Mouse (Mus musculus): ENCODE results near the gene Dcp1a. TPM values are rescaled to one million over a fixed set of nuclear protein-coding genes. Genes with fewer than 3 reads are reported as not detected.

Dcp1a gene
- polyA plus RNA-seq, 1 experiment from 2014 or later = 29.1 TPM

- Histone ChIP-seq H3K36me3 (ENCODE audit: control insufficient read depth, insufficient read depth, low read length) (peaks cover 5% of the 10 kb centered on the region), H3K4me2 (peak overlapping the region; percentile 96), H3K27me3 (replicated peaks; ENCODE audit: control insufficient read depth, insufficient read depth, low read length) (no peaks in the 10 kb centered on the region), H3K27ac (ENCODE audit: low read depth, low read length) (peak overlapping the region; percentile 94), H3K4me1 (replicated peaks; ENCODE audit: control insufficient read depth, insufficient read depth, low read length) (peaks cover 28% of the 10 kb centered on the region), H3K9ac (ENCODE audit: low read depth, low read length) (peak overlapping the region; percentile 94), H3K9me3 (ENCODE audit: control insufficient read depth, low read length) (no peaks in the 10 kb centered on the region), H3K4me3 (ENCODE audit: low read depth, low read length) (peak overlapping the region; percentile 81)
- 0 out of 2 replicates have a peak, but pooled peaks have one; percentile 8 for ATAC-seq (replicated peaks; ENCODE audit: low FRiP score)
- peak; percentile 57 for DNase-seq (ENCODE audit: low spot score)
- WGBS = 0% methylated on average over 10 of the region's 10 CpGs
These were observed 70.4 kb downstream of the Dcp1a start for GRCm38 (mm10) chr14:30549777-30550149.

- peaks cover 28% of the 10 kb centered on the region for H3K4me1 ChIP-seq (replicated peaks; ENCODE audit: control insufficient read depth, insufficient read depth, low read length)
- peak overlapping the region; percentile 81 for H3K4me3 ChIP-seq (ENCODE audit: low read depth, low read length)
- peak overlapping the region; percentile 94 for H3K9ac ChIP-seq (ENCODE audit: low read depth, low read length)
- no peaks in the 10 kb centered on the region for H3K9me3 ChIP-seq (ENCODE audit: control insufficient read depth, low read length)
- no peak for DNase-seq (ENCODE audit: low spot score)
- peaks cover 5% of the 10 kb centered on the region for H3K36me3 ChIP-seq (ENCODE audit: control insufficient read depth, insufficient read depth, low read length)
- no peak for ATAC-seq (replicated peaks; ENCODE audit: low FRiP score)
- no peaks in the 10 kb centered on the region for H3K27me3 ChIP-seq (replicated peaks; ENCODE audit: control insufficient read depth, insufficient read depth, low read length)
- 28% methylated on average over 8 of the region's 8 CpGs for WGBS
- peak overlapping the region; percentile 96 for H3K4me2 ChIP-seq
- H3K27ac ChIP-seq (ENCODE audit: low read depth, low read length) = peak overlapping the region; percentile 28; the same call in 1 of the 2 replicates
These were observed 71.1 kb downstream of the Dcp1a start for GRCm38 (mm10) chr14:30550232-30551070.

GRCm38 (mm10) chr14:30551509-30551908, 72.2 kb downstream of the Dcp1a start:
- Histone ChIP-seq H3K4me3 (ENCODE audit: low read depth, low read length) (peak overlapping the region; percentile 81), H3K9ac (ENCODE audit: low read depth, low read length) (peak overlapping the region; percentile 94; the same call in 1 of the 2 replicates), H3K36me3 (ENCODE audit: control insufficient read depth, insufficient read depth, low read length) (peaks cover 14% of the 10 kb centered on the region), H3K4me2 (peak overlapping the region; percentile 96), H3K27me3 (replicated peaks; ENCODE audit: control insufficient read depth, insufficient read depth, low read length) (no peaks in the 10 kb centered on the region), H3K4me1 (replicated peaks; ENCODE audit: control insufficient read depth, insufficient read depth, low read length) (peaks cover 28% of the 10 kb centered on the region), H3K9me3 (ENCODE audit: control insufficient read depth, low read length) (no peaks in the 10 kb centered on the region), H3K27ac (ENCODE audit: low read depth, low read length) (no peak overlapping the region)
- ATAC-seq (replicated peaks; ENCODE audit: low FRiP score) (no peak), DNase-seq (ENCODE audit: low spot score) (no peak)
- WGBS = 72% methylated on average over 5 of the region's 5 CpGs

- Histone ChIP-seq H3K9me3 (ENCODE audit: control insufficient read depth, low read length) (no peaks in the 10 kb centered on the region), H3K27ac (ENCODE audit: low read depth, low read length) (no peak overlapping the region), H3K9ac (ENCODE audit: low read depth, low read length) (no peak overlapping the region), H3K4me1 (replicated peaks; ENCODE audit: control insufficient read depth, insufficient read depth, low read length) (peaks cover 28% of the 10 kb centered on the region), H3K36me3 (ENCODE audit: control insufficient read depth, insufficient read depth, low read length) (peaks cover 15% of the 10 kb centered on the region), H3K27me3 (replicated peaks; ENCODE audit: control insufficient read depth, insufficient read depth, low read length) (no peaks in the 10 kb centered on the region), H3K4me2 (peak overlapping the region; percentile 96), H3K4me3 (ENCODE audit: low read depth, low read length) (no peak overlapping the region)
- ATAC-seq (replicated peaks; ENCODE audit: low FRiP score) (no peak), DNase-seq (ENCODE audit: low spot score) (no peak)
- WGBS = 92% methylated on average over 2 of the region's 2 CpGs
These were observed 72.6 kb downstream of the Dcp1a start for GRCm38 (mm10) chr14:30551981-30552380.

GRCm38 (mm10) chr14:30553185-30553584, 73.8 kb downstream of the Dcp1a start:
- no peaks in the 10 kb centered on the region for H3K27me3 ChIP-seq (replicated peaks; ENCODE audit: control insufficient read depth, insufficient read depth, low read length)
- no peak overlapping the region for H3K4me2 ChIP-seq
- no peak overlapping the region for H3K27ac ChIP-seq (ENCODE audit: low read depth, low read length)
- ATAC-seq (replicated peaks; ENCODE audit: low FRiP score) = no peak
- WGBS = 90% methylated on average over 4 of the region's 4 CpGs
- no peak overlapping the region for H3K9ac ChIP-seq (ENCODE audit: low read depth, low read length)
- no peak overlapping the region for H3K4me3 ChIP-seq (ENCODE audit: low read depth, low read length)
- H3K9me3 ChIP-seq (ENCODE audit: control insufficient read depth, low read length) = no peaks in the 10 kb centered on the region
- H3K36me3 ChIP-seq (ENCODE audit: control insufficient read depth, insufficient read depth, low read length) = peaks cover 24% of the 10 kb centered on the region
- H3K4me1 ChIP-seq (replicated peaks; ENCODE audit: control insufficient read depth, insufficient read depth, low read length) = peaks cover 24% of the 10 kb centered on the region
- DNase-seq (ENCODE audit: low spot score) = no peak

GRCm38 (mm10) chr14:30556651-30557050, 77.3 kb downstream of the Dcp1a start:
- H3K4me2 ChIP-seq = no peak overlapping the region
- no peak overlapping the region for H3K9ac ChIP-seq (ENCODE audit: low read depth, low read length)
- H3K27me3 ChIP-seq (replicated peaks; ENCODE audit: control insufficient read depth, insufficient read depth, low read length) = no peaks in the 10 kb centered on the region
- no peak overlapping the region for H3K4me3 ChIP-seq (ENCODE audit: low read depth, low read length)
- ATAC-seq (replicated peaks; ENCODE audit: low FRiP score) (no peak), DNase-seq (ENCODE audit: low spot score) (no peak)
- H3K4me1 ChIP-seq (replicated peaks; ENCODE audit: control insufficient read depth, insufficient read depth, low read length) = peaks cover 10% of the 10 kb centered on the region
- no peaks in the 10 kb centered on the region for H3K9me3 ChIP-seq (ENCODE audit: control insufficient read depth, low read length)
- H3K27ac ChIP-seq (ENCODE audit: low read depth, low read length) = no peak overlapping the region
- 84% methylated on average over 2 of the region's 2 CpGs for WGBS
- peaks cover 53% of the 10 kb centered on the region for H3K36me3 ChIP-seq (ENCODE audit: control insufficient read depth, insufficient read depth, low read length)

GRCm38 (mm10) chr14:30557730-30558129, 78.4 kb downstream of the Dcp1a start:
- H3K9ac ChIP-seq (ENCODE audit: low read depth, low read length) = no peak overlapping the region
- H3K27me3 ChIP-seq (replicated peaks; ENCODE audit: control insufficient read depth, insufficient read depth, low read length) = no peaks in the 10 kb centered on the region
- peaks cover 51% of the 10 kb centered on the region for H3K36me3 ChIP-seq (ENCODE audit: control insufficient read depth, insufficient read depth, low read length)
- H3K9me3 ChIP-seq (ENCODE audit: control insufficient read depth, low read length) = no peaks in the 10 kb centered on the region
- no peak overlapping the region for H3K4me3 ChIP-seq (ENCODE audit: low read depth, low read length)
- 85% methylated on average over 9 of the region's 9 CpGs for WGBS
- DNase-seq (ENCODE audit: low spot score) (no peak), ATAC-seq (replicated peaks; ENCODE audit: low FRiP score) (no peak)
- peaks cover 9% of the 10 kb centered on the region for H3K4me1 ChIP-seq (replicated peaks; ENCODE audit: control insufficient read depth, insufficient read depth, low read length)
- H3K27ac ChIP-seq (ENCODE audit: low read depth, low read length) = peak overlapping the region; percentile 38; the same call in 1 of the 2 replicates
- H3K4me2 ChIP-seq = no peak overlapping the region

GRCm38 (mm10) chr14:30559321-30559850, 80.1 kb downstream of the Dcp1a start:
- peaks cover 11% of the 10 kb centered on the region for H3K4me1 ChIP-seq (replicated peaks; ENCODE audit: control insufficient read depth, insufficient read depth, low read length)

More at GRCm38 (mm10) chr14:30559321-30559850, 80.1 kb downstream of the Dcp1a start:
- H3K4me3 ChIP-seq (ENCODE audit: low read depth, low read length) = no peak overlapping the region
- H3K4me2 ChIP-seq = no peak overlapping the region
- peaks cover 53% of the 10 kb centered on the region for H3K36me3 ChIP-seq (ENCODE audit: control insufficient read depth, insufficient read depth, low read length)
- H3K9me3 ChIP-seq (ENCODE audit: control insufficient read depth, low read length) = no peaks in the 10 kb centered on the region
- no peak overlapping the region for H3K9ac ChIP-seq (ENCODE audit: low read depth, low read length)
- no peaks in the 10 kb centered on the region for H3K27me3 ChIP-seq (replicated peaks; ENCODE audit: control insufficient read depth, insufficient read depth, low read length)
- DNase-seq (ENCODE audit: low spot score) (no peak), ATAC-seq (replicated peaks; ENCODE audit: low FRiP score) (no peak)
- WGBS = 91% methylated on average over 17 of the region's 17 CpGs
- no peak overlapping the region for H3K27ac ChIP-seq (ENCODE audit: low read depth, low read length)

All from liver, embryonic 11.5 days (tissue).